Mouse (Mus musculus) megakaryocyte, embryonic 14.5 days (primary cell): ENCODE results near the gene St13.

ENCODE experiments used
- FLI1 ChIP-seq: IDR thresholded peaks from 2 replicates; pipeline ENCODE4 v1.6.1; 2012; ENCODE audit warnings: low read length, inconsistent platforms, mixed read lengths
- GATA1 ChIP-seq: IDR thresholded peaks from 3 replicates; pipeline ENCODE4 v1.6.1; 2012; ENCODE audit warnings: mixed read lengths, low read length, inconsistent platforms, borderline replicate concordance

GRCm38 (mm10) chr15:81313928-81314327, 85.9 kb downstream of the St13 start:
- TF ChIP-seq FLI1, result no peak
- no peak for TF ChIP-seq GATA1
